Mouse (Mus musculus) right cerebral cortex, postnatal 25 days (tissue): ENCODE measurements at regions not wholly inside any gene's neighbourhood (a gene's known extent, or its start where the extent isn't known, plus 50 kb on each side); places are given as distances from the start of the nearest gene placed in this dataset.
"Not testable (repeated sequence)": the region's sequence is repeated elsewhere in the genome, so short reads cannot be mapped to it uniquely, and the experiment has no call there.

Experiments used
- DNase-seq: peaks from one replicate; pipeline ENCODE4 v3.0.0; 2022

DNA sequence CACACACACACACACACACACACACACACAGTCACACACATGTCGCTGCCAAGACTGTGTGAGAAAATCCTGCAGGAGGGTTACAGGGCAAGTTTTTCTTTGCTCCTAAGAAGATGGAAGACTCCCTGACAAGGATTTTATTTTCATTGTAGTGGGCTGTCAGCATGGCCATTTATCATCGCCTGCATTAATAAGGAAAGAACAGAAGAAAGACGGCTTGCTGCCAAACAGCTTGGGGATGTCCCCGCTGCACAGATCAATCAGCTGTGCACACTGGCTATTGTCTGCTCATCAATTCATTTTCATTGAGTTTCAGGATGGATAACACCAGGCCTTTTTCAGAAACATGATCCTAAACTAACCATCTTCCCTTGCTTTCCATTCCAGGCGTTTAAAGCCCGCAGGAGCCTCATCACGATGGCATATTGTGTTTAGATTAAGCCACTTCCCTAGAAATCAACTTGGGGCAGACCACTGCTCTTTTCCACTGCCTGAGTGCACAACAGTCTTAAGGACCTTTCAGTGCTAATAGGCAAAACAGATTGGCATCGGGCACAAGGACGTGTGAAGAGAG lies 213.1 kb upstream of the Crbn start:
- no peak for DNase-seq

DNA sequence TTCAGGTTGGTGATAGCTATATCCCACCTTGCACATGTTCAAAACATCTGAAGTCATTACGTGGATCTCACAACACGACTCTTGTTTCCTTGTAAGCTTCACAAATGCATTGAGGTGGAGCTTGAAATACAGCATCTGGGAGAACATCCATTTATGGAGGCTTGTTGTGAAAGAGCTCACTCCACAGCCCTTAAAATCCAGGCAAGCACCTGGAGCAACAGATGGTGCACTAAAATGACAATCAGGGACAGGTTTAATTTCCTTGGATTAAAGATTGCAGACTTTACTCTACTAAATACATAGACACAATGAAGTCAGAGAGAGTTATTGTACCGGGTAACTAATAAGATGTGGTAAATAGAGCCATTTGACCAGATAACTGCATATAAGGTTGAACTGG lies 219.2 kb upstream of the Crbn start:
- peak; percentile 19 for DNase-seq

DNA sequence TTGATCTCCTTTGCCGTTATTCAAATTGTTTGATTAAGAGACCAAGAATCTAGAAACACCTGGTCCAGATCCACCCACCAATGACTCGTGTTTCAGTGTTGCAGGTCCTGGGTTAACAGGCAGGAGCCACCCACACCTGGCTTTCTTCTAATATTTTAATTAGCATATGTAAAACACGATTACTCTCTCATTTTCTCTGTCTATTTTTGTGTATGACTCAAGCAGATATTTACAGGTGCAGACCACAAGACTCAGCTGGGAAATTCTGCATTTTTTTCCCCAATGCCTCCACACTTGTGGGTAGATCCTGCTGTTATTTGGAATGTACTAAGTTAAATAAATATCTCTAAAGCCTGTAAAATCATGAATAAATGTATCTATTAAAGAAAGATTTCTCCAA lies 245.3 kb upstream of the Crbn start:
- no peak for DNase-seq

DNA sequence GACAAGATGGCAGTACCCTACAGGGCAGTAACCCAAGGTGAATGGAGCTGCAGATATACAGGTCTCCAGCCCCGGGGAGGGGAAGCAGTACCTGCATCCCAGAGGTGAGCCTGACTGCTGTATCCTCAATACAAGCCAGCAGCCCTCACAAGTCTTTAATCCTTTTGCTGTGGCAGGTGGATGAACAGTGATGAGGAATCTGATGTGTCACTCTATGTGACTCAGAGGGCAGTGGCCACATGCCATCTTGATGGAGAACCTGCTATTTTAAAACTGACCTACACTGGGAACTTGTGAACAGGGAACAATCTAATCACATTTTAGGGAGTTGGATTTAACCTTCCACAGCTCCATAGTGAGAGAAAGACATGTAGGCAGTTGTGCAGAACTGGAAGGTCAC lies 251.7 kb upstream of the Crbn start:
- DNase-seq, result no peak

DNA sequence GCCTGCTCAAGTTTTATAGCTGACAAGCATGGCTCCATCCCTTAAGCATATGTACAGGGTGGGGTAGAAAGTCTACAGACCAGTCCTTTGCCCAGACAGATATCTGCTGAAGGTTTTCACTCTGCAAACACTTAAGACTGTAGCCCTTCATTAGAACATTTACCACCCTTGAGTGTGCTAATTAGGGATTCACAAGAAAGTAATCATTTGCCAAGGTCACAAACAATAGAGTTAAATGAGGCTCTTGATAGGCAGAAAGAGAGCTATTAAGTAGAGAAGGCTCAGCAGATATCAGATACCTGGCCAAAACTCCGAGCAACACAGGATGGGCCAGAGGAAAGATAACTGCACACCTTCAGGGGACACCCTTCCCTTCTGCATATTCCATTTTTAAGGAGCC lies 252.3 kb upstream of the Crbn start:
- DNase-seq, result no peak

DNA sequence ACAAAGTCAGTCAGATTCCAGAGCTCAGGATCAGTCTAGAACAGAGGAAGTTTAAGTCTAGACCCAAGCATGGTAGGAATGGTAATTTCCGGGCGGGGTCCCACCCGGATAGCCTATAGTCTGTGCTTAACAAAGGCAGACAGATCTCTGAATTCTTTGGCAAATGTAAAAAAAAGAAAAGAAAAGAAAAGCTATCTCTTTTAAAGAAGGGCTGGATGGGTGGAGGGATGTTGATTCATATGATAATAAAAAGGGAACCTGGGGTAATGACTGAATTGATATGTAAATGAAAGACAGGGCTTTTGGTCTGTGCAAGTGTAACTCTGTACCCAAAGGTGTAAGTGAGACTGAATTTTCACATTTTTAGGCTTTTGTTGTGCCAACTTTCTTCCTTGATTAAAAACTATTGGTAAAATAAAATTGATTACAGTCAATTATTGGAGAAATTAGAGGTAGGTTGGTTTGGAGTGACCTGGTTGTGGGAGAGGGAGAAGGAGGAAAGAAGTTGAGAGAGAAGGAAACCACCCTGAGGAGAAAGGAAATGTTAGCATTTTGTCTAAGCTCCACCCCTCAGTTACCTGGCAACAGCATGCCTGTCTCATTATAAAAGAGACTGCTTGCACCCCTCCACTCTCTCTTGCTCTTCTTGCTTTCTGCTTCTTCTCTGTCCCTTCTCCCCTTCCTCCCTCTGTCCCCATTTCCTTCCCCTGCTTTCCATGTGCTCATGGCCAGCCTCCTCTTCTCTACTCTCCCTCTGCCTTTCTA lies 259.3 kb upstream of the Crbn start:
- no peak for DNase-seq

DNA sequence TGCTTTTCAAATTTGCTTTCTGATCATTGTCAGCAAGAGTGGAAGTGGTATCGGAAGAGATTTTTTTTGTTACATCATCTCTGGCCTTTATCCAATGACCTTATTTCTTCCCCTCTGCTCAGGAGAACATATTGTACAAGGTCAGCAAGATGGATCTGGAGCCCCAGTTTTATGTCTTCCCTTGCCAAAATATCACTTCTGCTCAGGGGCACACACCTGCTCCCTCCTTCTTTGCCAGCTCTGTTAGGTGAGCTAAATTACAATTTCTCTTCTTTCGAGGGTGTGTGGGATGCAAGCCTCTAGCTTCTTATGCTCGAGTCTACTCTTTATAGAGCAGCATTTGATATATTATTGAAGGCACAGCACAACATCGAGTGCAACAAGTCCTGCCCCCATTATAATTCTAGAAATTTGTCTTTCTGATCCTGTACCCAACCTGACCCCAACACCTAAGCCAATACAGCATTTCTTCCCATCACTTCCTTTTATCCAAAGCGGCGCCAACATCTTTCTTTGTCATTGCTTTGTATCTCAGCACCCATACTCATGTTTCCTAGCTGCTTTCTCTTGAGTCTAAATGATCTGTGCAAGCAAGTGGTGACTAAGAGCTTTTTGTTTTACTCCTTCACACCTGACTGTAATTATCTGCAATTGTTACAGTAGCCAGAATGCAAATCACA lies 263.1 kb upstream of the Crbn start:
- no peak for DNase-seq

DNA sequence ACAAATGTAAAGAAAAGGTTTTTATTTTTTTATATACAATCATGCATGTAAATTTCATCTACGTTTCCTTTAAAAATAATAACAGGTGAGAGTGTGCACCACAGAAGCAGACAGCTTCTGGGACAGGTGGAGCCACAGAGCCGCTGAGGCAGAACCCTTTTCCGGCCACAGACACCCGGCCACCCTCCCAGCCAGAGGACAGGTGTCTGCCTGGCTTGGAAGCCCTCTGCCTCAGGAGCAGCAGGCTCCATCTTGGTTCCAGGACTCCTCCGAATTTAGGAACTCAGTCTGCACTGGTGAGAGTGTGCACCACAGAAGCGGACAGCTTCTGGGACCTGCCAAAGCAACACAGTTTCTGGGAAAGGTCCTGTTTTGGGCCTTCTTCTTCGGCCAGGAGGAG lies 270.6 kb upstream of the Crbn start:
- DNase-seq, result no peak

DNA sequence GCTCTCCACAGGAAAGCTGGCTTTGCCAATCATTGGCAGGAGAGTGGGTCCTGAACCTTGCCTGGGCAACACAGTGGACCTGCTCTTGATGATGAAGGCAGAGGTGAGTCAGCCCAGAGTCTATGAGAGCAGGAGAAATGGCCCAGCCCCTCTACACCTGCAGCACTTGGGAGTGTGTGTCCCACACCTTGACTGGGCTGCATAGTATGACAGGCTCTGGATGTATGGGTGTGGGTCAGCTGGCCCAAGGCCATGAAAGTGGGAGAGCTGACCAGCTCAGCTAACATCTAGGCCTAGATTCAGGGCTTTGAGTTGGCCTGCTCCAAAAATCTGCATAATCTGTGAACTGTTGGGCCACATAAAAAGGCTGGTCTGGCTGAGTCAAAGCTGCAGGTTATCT lies 292.7 kb upstream of the Crbn start:
- no peak for DNase-seq

DNA sequence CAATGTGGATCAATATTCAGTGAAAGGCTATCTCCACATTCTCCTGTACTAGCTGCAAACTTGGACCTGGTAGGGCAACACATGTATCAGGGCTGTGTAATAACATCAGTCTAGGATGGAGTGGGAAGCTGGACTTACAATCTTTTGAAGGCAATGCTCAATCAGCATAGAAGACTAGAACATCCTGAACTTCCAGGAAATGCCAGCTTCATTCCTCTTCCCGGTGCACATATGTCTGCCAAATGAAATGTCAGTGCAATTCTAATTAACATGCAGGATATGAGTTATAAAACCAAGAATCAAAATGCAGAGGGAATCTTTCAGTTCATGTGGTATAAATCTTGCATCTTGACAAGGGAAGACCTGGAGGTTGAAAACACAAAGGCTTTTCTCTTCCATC lies 328.8 kb upstream of the Crbn start:
- DNase-seq, result no peak

DNA sequence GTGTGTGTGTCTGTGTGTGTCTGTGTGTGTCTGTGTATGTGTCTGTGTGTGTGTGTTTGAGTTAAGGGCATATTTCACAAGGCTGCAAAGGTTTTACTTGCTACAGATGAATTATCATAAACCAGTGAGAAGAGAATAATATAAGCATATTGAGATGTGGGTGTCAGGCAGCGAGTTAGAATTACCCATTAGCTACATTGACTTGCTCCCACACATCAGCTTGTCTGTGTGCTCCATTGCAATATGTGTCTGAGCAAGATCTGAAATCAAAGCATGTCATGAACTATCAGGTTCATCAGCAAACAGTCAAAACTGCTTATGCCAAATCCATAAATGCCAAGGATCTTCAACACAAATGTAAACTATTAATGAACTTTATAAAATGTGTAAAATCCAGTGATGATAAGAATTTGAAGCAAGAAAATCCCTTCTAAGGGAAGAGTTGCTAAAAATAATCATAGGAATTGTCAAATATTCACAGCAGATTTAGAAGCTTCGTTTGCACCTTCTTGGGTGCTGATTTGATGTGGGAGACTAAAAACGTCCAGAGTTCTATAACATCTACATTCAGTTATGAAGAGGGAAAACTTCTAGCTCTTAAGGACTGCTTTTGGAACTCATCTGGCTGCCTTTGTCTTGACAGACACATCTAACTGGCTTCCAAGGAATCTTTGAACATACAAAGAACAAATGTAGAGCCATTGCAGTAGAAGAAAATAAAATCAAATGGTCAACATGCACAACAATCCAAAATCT lies 361.7 kb upstream of the Lrrn1 start:
- no peak for DNase-seq

DNA sequence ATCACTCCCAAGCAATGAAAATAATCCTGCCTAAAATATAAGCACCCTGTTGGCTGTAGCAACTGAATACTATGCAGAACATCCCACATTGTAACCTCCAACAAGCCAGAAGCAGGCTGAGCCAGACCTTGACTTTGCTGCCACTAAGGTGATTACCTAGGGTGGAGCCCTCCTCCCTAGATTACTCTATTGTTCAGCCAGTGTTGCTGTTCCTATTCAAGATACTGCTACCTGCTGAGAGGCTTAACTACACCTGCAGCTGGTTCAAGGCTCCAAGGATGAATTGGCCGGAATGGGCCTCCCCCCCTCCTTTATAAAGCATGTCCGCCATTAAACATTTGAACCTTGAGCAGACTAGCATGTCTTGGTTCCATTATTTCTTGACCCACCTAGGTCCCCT lies 311.3 kb upstream of the Lrrn1 start:
- no peak for DNase-seq

DNA sequence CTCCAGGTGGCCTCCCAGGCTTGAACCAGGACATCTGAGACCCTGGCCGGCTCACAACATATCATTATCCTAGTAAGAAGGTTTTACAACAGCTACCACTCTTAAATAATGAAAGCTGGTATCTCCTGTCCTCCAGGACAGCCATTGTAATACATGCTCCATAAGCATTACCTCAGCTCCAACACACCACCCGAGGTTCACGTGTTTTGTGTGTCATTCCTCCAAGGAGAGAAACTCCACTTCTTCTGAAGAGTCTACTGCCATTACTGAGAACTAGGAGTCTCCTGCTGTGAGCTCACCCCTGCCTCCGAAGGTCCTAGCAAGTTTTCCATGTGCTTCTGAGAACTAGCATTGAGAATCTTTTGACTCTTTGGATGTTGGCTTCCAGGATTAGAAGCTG lies 310.8 kb upstream of the Lrrn1 start:
- no peak for DNase-seq

DNA sequence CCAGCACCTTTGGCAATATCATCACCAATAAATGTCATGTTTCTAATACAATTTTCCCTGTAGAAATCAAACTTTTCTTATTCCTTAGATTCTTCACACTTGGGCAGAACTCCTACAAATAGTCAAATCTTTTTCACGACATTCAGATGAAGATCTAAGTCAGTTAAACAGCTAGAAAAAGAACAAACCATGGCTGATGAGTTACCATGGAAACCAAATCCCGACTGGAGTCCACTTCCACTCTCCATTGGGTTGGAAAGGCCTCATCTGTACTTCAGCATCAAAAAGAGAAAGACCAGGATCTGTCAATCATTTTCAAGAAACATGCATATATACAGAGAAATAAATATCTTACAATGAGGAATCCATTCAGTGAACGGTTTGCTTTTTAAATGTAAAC lies 307.0 kb upstream of the Lrrn1 start:
- no peak for DNase-seq

DNA sequence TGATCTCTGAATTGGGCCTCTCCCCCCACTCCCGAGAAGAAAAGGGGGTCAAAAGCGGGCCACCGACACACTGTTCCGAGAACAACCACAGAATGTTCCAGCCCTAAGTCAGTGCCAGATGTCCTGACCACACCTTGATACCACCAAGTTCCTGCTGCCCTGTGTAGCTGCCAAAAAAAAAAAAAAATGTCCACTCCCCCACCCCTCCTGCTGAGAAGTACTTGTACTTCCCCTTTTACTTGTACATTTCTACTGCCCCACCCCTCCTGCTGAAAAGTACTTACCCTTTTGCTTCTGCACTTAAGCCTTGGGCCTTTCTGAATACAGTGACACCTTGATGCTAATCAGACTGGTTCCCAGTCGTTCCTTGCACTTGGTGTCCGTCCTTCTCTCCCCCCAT lies 299.7 kb upstream of the Lrrn1 start:
- DNase-seq, result not testable (repeated sequence)

DNA sequence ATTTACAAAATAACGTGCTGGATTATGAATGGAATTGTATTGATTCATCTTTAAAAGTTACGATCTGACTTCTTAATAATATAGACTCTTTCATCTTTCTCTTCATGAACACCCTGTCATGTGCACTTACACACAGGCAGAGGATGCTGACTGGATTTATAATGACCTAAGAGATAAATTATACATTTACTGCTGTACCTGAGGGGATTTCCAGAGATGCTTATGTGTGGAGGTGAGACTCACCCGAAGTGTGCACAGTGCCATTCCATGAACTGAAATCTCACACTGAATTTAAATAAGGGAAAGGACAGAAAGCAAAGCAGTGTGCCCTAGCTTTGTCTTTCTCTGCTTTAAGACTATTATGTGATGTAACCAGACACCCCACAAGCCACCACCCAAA lies 291.9 kb upstream of the Lrrn1 start:
- no peak for DNase-seq

DNA sequence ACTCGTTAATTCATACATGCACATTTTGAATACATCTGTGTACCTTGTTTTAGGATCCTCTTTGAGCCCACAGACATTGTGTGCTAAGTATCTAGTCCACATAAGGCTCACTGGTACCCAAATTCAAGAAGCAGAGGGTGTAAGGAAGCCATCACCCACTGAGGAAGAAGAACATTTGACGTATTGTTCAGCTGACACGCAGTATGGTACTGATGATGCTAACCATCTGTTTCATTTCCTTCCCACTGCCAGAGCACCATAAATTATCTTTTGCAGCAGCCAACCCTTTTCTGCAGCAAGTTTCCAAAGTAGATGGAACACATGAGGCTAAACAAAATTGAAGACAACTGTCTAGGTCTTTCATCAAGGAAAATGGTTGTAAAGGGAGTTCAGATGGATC lies 285.6 kb upstream of the Lrrn1 start:
- DNase-seq, result peak; percentile 13

DNA sequence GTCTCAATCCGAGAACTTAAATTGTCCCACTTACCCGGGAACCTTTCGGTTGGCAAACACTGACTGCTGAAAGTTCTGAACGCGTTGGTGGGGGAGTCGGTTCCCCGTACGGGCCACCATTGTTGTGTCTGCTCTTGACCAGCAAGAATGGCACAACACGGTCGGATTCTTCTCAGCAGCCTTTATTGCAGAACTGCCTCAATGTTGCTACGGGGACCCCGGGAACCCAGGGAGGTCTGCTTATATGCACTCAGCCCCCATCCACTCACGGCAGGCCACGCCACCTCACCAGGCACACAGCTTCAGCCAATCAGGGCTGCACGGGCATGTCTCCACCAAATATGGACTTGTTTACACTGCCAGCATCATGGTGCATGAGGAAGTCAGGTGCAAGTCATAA lies 249.2 kb upstream of the Lrrn1 start:
- no peak for DNase-seq

DNA sequence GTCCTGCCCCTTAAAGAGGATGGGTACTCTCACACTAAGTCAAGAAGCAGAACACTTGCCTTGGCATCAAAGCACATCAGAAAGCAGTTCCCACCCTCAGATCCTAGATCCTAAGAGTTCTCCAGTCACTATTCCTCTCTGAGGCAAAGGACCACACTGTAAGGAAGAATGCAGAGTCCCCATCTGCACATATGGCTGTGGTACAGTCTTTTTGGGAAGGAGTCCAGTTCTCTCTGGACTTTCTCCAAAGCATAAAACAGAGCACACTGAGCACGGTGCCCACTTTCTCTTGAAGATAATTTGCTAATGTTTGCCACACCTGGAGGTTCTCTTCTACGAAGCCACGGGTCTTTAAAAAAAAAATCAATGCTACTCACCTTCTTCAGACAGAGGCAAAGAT lies 238.7 kb upstream of the Lrrn1 start:
- DNase-seq, result peak; percentile 11

DNA sequence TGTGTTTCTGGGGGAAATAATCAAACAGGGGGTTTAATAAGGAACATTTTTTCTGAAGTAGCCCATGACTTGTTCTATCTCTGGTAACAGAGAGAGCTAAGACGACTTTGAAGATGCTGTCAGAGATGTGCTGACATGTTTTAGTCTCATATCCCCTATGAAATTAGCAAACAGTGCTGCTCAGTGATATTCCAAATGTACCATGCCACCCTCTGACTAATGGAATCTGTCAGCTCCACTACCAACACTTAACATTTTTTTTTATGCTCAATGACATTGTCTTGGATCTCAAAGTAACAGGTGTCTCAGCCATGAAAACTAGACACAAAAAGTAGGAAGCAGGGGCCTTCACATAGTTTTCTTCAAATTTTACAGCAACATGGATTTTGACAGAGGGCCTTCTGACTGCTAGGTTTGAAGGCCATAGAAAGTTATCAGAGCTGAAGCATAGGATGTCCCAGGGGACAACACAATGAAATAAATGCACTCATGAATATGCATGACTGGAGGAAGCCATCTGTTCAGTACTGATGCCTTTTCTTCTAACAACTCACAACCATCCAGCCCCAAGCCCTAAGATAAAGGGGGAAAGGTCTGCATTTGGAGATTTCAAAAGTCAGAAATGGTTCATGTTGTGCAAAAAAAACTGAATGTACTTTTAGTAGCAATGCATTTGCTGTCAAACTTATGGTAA lies 225.7 kb upstream of the Lrrn1 start:
- DNase-seq, result no peak

DNA sequence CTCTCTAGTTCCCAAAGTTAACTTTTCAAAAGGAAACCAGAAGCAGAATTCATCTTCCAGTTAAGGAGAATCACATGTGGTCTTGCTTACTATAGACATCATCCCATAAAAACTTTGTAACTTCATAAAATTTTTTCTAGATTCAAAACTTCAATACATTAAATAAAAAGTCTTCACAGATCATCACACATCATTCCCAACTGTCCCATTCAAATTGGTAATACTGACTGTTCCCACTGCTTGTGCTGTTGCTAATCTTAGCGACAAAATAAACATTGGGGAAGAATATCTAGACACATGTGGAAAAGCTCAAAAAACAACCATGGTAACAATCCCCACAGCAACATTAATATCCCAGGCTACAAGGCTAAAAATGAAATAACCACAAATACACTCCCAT lies 210.0 kb upstream of the Lrrn1 start:
- DNase-seq, result no peak

DNA sequence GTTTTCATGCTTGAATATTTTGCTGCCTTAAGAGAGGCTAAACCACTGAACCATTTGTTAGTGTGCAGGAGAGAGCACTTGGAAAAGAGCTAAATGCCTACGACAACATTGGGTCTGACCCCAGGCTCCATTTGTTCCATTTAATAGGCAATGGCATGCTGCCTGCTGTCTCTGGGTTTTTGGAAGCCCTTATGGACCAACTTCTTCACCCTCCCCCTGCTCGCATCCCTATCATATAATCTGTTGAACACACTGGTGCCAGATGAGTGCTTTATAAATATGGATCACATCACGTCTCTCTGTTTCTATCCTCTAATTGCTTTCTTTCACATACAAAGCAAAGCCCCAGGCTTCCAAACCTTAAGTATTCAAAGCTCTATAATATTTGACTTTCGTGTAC lies 179.1 kb upstream of the Lrrn1 start:
- no peak for DNase-seq

DNA sequence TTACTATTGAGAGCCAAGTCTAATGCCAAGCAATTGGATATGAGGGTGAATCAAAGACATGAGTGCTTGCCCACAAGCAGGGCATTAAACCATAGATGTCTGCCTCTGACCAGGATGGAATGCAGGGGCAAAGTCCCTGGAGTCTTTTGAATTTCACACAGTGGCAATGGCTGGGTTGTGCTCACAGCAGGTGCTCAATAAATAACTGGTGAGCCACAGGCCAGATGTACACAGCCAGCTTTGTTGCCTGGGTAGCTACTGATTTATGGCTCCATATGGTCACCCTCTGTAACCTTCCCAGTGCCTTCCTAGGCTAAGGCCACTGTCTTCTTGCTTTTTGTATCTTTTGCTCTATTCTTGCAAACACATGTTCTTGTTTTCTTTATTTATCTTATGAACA lies 154.3 kb upstream of the Lrrn1 start:
- no peak for DNase-seq
